Mouse (Mus musculus): ENCODE data around the gene Olfr1126. TPM values are rescaled to one million over a fixed set of nuclear protein-coding genes. Genes with fewer than 3 reads are reported as not detected.
"Not testable (repeated sequence)": the region's sequence is repeated elsewhere in the genome, so short reads cannot be mapped to it uniquely, and the experiment has no call there.

Olfr1126 gene
- not detected in 2 replicates for polyA plus RNA-seq (2014; fragmentation: Nextera tagmentation; extraction: Ambion mirVana)

GRCm38 (mm10) chr2:87453662-87454061, at the start of gene Olfr1126:
TSS of gene Olfr1126 (plus strand) at chr2:87453962.
- Histone ChIP-seq H3K4me1 (replicated peaks; ENCODE audit: control insufficient read depth, insufficient read depth, low read length) (no peaks in the 10 kb centered on the region), H3K4me2 (replicated peaks) (no peak within 1 kb of the TSS), H3K4me3 (replicated peaks; ENCODE audit: low read length) (no peak within 1 kb of the TSS), H3K27me3 (ENCODE audit: control insufficient read depth, insufficient read depth, low read length) (no peaks in the 10 kb centered on the region), H3K9me3 (ENCODE audit: control insufficient read depth, low read length) (no peaks in the 10 kb centered on the region), H3K9ac (no peak within 1 kb of the TSS), H3K36me3 (replicated peaks; ENCODE audit: control insufficient read depth, insufficient read depth) (no peaks in the 10 kb centered on the region), H3K27ac (no peak within 1 kb of the TSS)
- no peak for DNase-seq (ENCODE audit: low spot score)
- ATAC-seq (ENCODE audit: low FRiP score): no peak

- no peak for ATAC-seq (ENCODE audit: low FRiP score)
- H3K4me2 ChIP-seq (replicated peaks): no peak within 1 kb of the TSS
- WGBS: 91% methylated on average over 1 of the region's 1 CpGs
These were observed 37.4 kb upstream of the Olfr1126 start, which contains the start of gene Olfr1123 for GRCm38 (mm10) chr2:87416335-87416734. TSS of gene Olfr1123 (plus strand) at chr2:87416635.

GRCm38 (mm10) chr2:87429975-87430374, 23.8 kb upstream of the Olfr1126 start, which contains the start of gene Olfr1124:
TSS of gene Olfr1124 (plus strand) at chr2:87430275.
- Histone ChIP-seq H3K4me1 (replicated peaks; ENCODE audit: control insufficient read depth, insufficient read depth, low read length) (no peaks in the 10 kb centered on the region), H3K4me2 (replicated peaks) (no peak within 1 kb of the TSS), H3K4me3 (replicated peaks; ENCODE audit: low read length) (no peak within 1 kb of the TSS), H3K9ac (no peak within 1 kb of the TSS), H3K36me3 (replicated peaks; ENCODE audit: control insufficient read depth, insufficient read depth) (no peaks in the 10 kb centered on the region), H3K27me3 (ENCODE audit: control insufficient read depth, insufficient read depth, low read length) (no peaks in the 10 kb centered on the region), H3K27ac (no peak within 1 kb of the TSS), H3K9me3 (ENCODE audit: control insufficient read depth, low read length) (no peaks in the 10 kb centered on the region)
- DNase-seq (ENCODE audit: low spot score) (no peak), ATAC-seq (ENCODE audit: low FRiP score) (no peak)
- 91% methylated on average over 1 of the region's 1 CpGs for WGBS

More at GRCm38 (mm10) chr2:87416335-87416734, 37.4 kb upstream of the Olfr1126 start, which contains the start of gene Olfr1123:
- H3K36me3 ChIP-seq (replicated peaks; ENCODE audit: control insufficient read depth, insufficient read depth): no peaks in the 10 kb centered on the region
- no peaks in the 10 kb centered on the region for H3K4me1 ChIP-seq (replicated peaks; ENCODE audit: control insufficient read depth, insufficient read depth, low read length)
- no peak within 1 kb of the TSS for H3K9ac ChIP-seq
- no peak within 1 kb of the TSS for H3K27ac ChIP-seq
- H3K4me3 ChIP-seq (replicated peaks; ENCODE audit: low read length): no peak within 1 kb of the TSS
- H3K27me3 ChIP-seq (ENCODE audit: control insufficient read depth, insufficient read depth, low read length): no peaks in the 10 kb centered on the region
- H3K9me3 ChIP-seq (ENCODE audit: control insufficient read depth, low read length): no peaks in the 10 kb centered on the region
- DNase-seq (ENCODE audit: low spot score): no peak

GRCm38 (mm10) chr2:87437731-87438130, 16.0 kb upstream of the Olfr1126 start:
- ATAC-seq (ENCODE audit: low FRiP score): no peak
- WGBS: 92% methylated on average over 16 of the region's 16 CpGs
- Histone ChIP-seq H3K4me2 (replicated peaks) (no peak overlapping the region), H3K27ac (no peak overlapping the region), H3K9me3 (ENCODE audit: control insufficient read depth, low read length) (no peaks in the 10 kb centered on the region), H3K36me3 (replicated peaks; ENCODE audit: control insufficient read depth, insufficient read depth) (no peaks in the 10 kb centered on the region), H3K4me3 (replicated peaks; ENCODE audit: low read length) (no peak overlapping the region), H3K4me1 (replicated peaks; ENCODE audit: control insufficient read depth, insufficient read depth, low read length) (no peaks in the 10 kb centered on the region), H3K9ac (no peak overlapping the region), H3K27me3 (ENCODE audit: control insufficient read depth, insufficient read depth, low read length) (no peaks in the 10 kb centered on the region)
- no peak for DNase-seq (ENCODE audit: low spot score)

- ATAC-seq (ENCODE audit: low FRiP score): no peak
These were observed 8.0 kb downstream of the Olfr1126 start for GRCm38 (mm10) chr2:87461769-87462168.

GRCm38 (mm10) chr2:87480207-87480606, 26.4 kb downstream of the Olfr1126 start:
- DNase-seq (ENCODE audit: low spot score): no peak
- Histone ChIP-seq H3K27me3 (ENCODE audit: control insufficient read depth, insufficient read depth, low read length) (no peaks in the 10 kb centered on the region), H3K4me2 (replicated peaks) (no peak overlapping the region)

More at GRCm38 (mm10) chr2:87461769-87462168, 8.0 kb downstream of the Olfr1126 start:
- WGBS: 93% methylated on average over 4 of the region's 4 CpGs
- H3K36me3 ChIP-seq (replicated peaks; ENCODE audit: control insufficient read depth, insufficient read depth): no peaks in the 10 kb centered on the region
- no peak overlapping the region for H3K4me2 ChIP-seq (replicated peaks)
- no peaks in the 10 kb centered on the region for H3K9me3 ChIP-seq (ENCODE audit: control insufficient read depth, low read length)
- no peaks in the 10 kb centered on the region for H3K27me3 ChIP-seq (ENCODE audit: control insufficient read depth, insufficient read depth, low read length)
- no peak overlapping the region for H3K27ac ChIP-seq
- no peak overlapping the region for H3K9ac ChIP-seq
- no peaks in the 10 kb centered on the region for H3K4me1 ChIP-seq (replicated peaks; ENCODE audit: control insufficient read depth, insufficient read depth, low read length)
- no peak for DNase-seq (ENCODE audit: low spot score)
- H3K4me3 ChIP-seq (replicated peaks; ENCODE audit: low read length): no peak overlapping the region

GRCm38 (mm10) chr2:87481158-87481557, 27.4 kb downstream of the Olfr1126 start:
- no peak overlapping the region for H3K9ac ChIP-seq
- H3K4me3 ChIP-seq (replicated peaks; ENCODE audit: low read length): no peak overlapping the region
- DNase-seq (ENCODE audit: low spot score) (no peak), ATAC-seq (ENCODE audit: low FRiP score) (no peak)
- no peak overlapping the region for H3K4me2 ChIP-seq (replicated peaks)
- H3K9me3 ChIP-seq (ENCODE audit: control insufficient read depth, low read length): no peaks in the 10 kb centered on the region
- H3K27ac ChIP-seq: no peak overlapping the region
- H3K4me1 ChIP-seq (replicated peaks; ENCODE audit: control insufficient read depth, insufficient read depth, low read length): no peaks in the 10 kb centered on the region
- no peaks in the 10 kb centered on the region for H3K36me3 ChIP-seq (replicated peaks; ENCODE audit: control insufficient read depth, insufficient read depth)
- 82% methylated on average over 4 of the region's 4 CpGs for WGBS
- no peaks in the 10 kb centered on the region for H3K27me3 ChIP-seq (ENCODE audit: control insufficient read depth, insufficient read depth, low read length)

More at GRCm38 (mm10) chr2:87480207-87480606, 26.4 kb downstream of the Olfr1126 start:
- Histone ChIP-seq H3K4me1 (replicated peaks; ENCODE audit: control insufficient read depth, insufficient read depth, low read length) (no peaks in the 10 kb centered on the region), H3K9ac (no peak overlapping the region), H3K9me3 (ENCODE audit: control insufficient read depth, low read length) (no peaks in the 10 kb centered on the region), H3K27ac (no peak overlapping the region), H3K36me3 (replicated peaks; ENCODE audit: control insufficient read depth, insufficient read depth) (no peaks in the 10 kb centered on the region), H3K4me3 (replicated peaks; ENCODE audit: low read length) (no peak overlapping the region)
- ATAC-seq (ENCODE audit: low FRiP score): no peak

GRCm38 (mm10) chr2:87482276-87482675, 28.5 kb downstream of the Olfr1126 start:
- H3K9ac ChIP-seq: no peak overlapping the region
- no peaks in the 10 kb centered on the region for H3K27me3 ChIP-seq (ENCODE audit: control insufficient read depth, insufficient read depth, low read length)
- no peak overlapping the region for H3K4me2 ChIP-seq (replicated peaks)
- no peaks in the 10 kb centered on the region for H3K36me3 ChIP-seq (replicated peaks; ENCODE audit: control insufficient read depth, insufficient read depth)
- H3K9me3 ChIP-seq (ENCODE audit: control insufficient read depth, low read length): no peaks in the 10 kb centered on the region
- DNase-seq (ENCODE audit: low spot score) (no peak), ATAC-seq (ENCODE audit: low FRiP score) (no peak)
- no peaks in the 10 kb centered on the region for H3K4me1 ChIP-seq (replicated peaks; ENCODE audit: control insufficient read depth, insufficient read depth, low read length)
- H3K27ac ChIP-seq: no peak overlapping the region
- H3K4me3 ChIP-seq (replicated peaks; ENCODE audit: low read length): no peak overlapping the region
- WGBS: 81% methylated on average over 2 of the region's 2 CpGs

- H3K4me3 ChIP-seq (replicated peaks; ENCODE audit: low read length); DNase-seq (ENCODE audit: low spot score); H3K4me1 ChIP-seq (replicated peaks; ENCODE audit: control insufficient read depth, insufficient read depth, low read length); H3K9me3 ChIP-seq (ENCODE audit: control insufficient read depth, low read length); H3K36me3 ChIP-seq (replicated peaks; ENCODE audit: control insufficient read depth, insufficient read depth); H3K9ac ChIP-seq; ATAC-seq (ENCODE audit: low FRiP score); H3K27me3 ChIP-seq (ENCODE audit: control insufficient read depth, insufficient read depth, low read length); H3K27ac ChIP-seq; H3K4me2 ChIP-seq (replicated peaks): not testable (repeated sequence)
- 88% methylated on average over 4 of the region's 5 CpGs for WGBS
These were observed 43.2 kb downstream of the Olfr1126 start, which contains the start of gene Pramel7 for GRCm38 (mm10) chr2:87496993-87497392. TSS of gene Pramel7 (minus strand) at chr2:87497093.

GRCm38 (mm10) chr2:87506265-87506664, 52.5 kb downstream of the Olfr1126 start, which contains the start of gene Pramel6:
TSS of gene Pramel6 (plus strand) at chr2:87506565.
- no peaks in the 10 kb centered on the region for H3K27me3 ChIP-seq (ENCODE audit: control insufficient read depth, insufficient read depth, low read length)
- no peak within 1 kb of the TSS for H3K9ac ChIP-seq
- H3K4me2 ChIP-seq (replicated peaks): no peak within 1 kb of the TSS
- no peak within 1 kb of the TSS for H3K4me3 ChIP-seq (replicated peaks; ENCODE audit: low read length)
- DNase-seq (ENCODE audit: low spot score): no peak
- no peaks in the 10 kb centered on the region for H3K36me3 ChIP-seq (replicated peaks; ENCODE audit: control insufficient read depth, insufficient read depth)
- WGBS: 87% methylated on average over 6 of the region's 6 CpGs
- no peak for ATAC-seq (ENCODE audit: low FRiP score)
- no peaks in the 10 kb centered on the region for H3K4me1 ChIP-seq (replicated peaks; ENCODE audit: control insufficient read depth, insufficient read depth, low read length)
- H3K27ac ChIP-seq: no peak within 1 kb of the TSS
- no peaks in the 10 kb centered on the region for H3K9me3 ChIP-seq (ENCODE audit: control insufficient read depth, low read length)
